Mouse (Mus musculus): Measurements from ENCODE around the gene Igfals. TPM values are rescaled to one million over a fixed set of nuclear protein-coding genes. Genes with fewer than 3 reads are reported as not detected.

The Igfals gene
- polyA plus RNA-seq (2015; fragmentation: Nextera tagmentation; extraction: Ambion mirVana), result 0.15 TPM in 1 of 2 replicates, not detected in the other

DNA sequence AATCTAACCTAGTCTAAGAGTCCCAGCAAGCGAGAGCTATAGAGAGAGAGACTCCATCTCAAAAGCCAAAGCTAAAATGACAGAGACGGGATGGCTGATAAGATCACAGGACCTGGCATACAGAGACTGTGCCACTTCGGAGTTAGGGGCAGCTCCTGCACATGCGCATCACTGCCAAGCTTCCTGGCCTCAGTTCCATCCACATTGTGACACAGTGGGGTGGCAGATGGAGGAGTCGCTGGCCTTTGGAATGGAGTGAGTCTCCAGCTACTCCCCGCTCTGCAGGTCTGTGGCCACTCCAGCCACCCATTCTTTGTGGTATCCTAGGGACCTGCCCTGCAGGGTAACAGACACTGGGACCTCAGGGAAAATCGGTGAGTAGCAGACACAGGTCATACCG is at the start of gene Igfals:
Gene Igfals, plus strand, starts transcription at position 222 of the 400 bp plus-strand sequence.
- peaks cover 20% of the 10 kb centered on the region for H3K36me3 ChIP-seq (ENCODE audit: control insufficient read depth, insufficient read depth, low read length)
- no peaks in the 10 kb centered on the region for H3K4me1 ChIP-seq (ENCODE audit: control insufficient read depth, insufficient read depth, low read depth, low read length)
- H3K9me3 ChIP-seq (ENCODE audit: control insufficient read depth, low read length), result no peaks in the 10 kb centered on the region
- 90% methylated on average over 8 of the region's 8 CpGs for WGBS
- no peak within 1 kb of the TSS for H3K4me3 ChIP-seq (ENCODE audit: low read length)
- H3K27me3 ChIP-seq (replicated peaks; ENCODE audit: control insufficient read depth, insufficient read depth, low read length), result no peaks in the 10 kb centered on the region
- no peak for ATAC-seq
- H3K27ac ChIP-seq (ENCODE audit: low read depth, low read length), result no peak within 1 kb of the TSS
- no peak within 1 kb of the TSS for H3K9ac ChIP-seq (ENCODE audit: low read depth, low read length)
- no peak within 1 kb of the TSS for H3K4me2 ChIP-seq (ENCODE audit: low read length)

DNA sequence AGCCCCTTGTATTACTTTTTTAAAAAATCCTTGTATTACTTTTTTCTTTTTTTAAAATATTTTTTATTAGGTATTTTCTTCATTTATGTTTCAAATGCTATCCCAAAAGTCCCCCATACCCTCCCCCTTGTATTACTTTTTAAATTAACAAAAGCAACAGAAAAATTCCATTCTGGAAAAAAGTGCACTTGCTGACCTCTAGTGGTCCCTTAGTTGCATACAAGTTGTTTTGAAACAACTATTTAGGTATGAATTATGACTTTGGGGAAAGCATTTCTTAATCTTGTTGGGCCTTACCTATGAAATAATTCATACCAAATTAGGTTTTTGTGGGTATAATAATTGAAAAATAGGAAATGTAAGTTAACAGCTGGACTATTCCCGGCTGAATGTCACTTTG is 48.3 kb upstream of the Igfals start:
- no peak overlapping the region for H3K4me3 ChIP-seq (ENCODE audit: low read length)
- ATAC-seq, result no peak
- no peaks in the 10 kb centered on the region for H3K9me3 ChIP-seq (ENCODE audit: control insufficient read depth, low read length)
- no peak overlapping the region for H3K27ac ChIP-seq (ENCODE audit: low read depth, low read length)
- H3K4me2 ChIP-seq (ENCODE audit: low read length), result no peak overlapping the region
- WGBS, result 33% methylated on average over 1 of the region's 1 CpGs
- peaks cover 3% of the 10 kb centered on the region for H3K27me3 ChIP-seq (replicated peaks; ENCODE audit: control insufficient read depth, insufficient read depth, low read length)
- no peaks in the 10 kb centered on the region for H3K36me3 ChIP-seq (ENCODE audit: control insufficient read depth, insufficient read depth, low read length)
- no peaks in the 10 kb centered on the region for H3K4me1 ChIP-seq (ENCODE audit: control insufficient read depth, insufficient read depth, low read depth, low read length)
- H3K9ac ChIP-seq (ENCODE audit: low read depth, low read length), result no peak overlapping the region

DNA sequence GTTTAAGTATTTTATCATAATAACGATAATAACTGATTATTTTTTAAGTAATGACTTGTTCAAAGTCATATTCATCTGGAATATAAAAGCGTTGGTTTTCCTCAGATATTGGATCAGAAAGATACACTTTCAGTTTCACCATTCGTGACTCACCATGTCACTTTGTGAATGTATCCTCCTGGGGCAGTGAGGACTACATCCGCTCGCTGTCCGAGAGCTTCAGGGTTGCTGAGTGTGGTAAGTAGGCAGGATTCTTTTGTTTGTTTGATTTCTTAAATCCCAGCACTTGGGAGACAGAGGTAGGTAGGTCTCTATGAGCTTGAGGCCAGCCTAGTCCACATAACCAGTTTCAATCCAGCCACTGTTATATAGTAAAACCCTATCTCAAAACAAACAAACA is 47.6 kb upstream of the Igfals start:
- WGBS, result 53% methylated on average over 6 of the region's 6 CpGs

DNA sequence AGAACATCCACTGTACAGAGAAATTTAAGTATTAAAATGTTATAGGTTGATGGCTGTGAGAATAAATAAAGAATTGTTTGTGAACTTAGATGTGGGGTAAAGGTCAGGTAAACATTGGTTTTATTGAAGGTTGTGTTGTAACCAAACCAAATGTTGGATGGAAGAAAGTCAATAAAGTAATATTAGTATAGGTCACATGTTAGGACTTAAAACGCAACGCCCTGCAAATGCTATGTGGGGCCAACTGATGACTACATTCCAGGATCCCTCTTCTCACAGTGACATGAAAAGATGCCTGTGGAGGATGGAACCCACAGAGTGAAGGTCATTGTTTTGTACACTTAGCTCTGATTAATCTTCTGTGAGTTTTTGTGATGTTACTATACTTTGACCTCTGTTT is 46.3 kb upstream of the Igfals start:
- Histone ChIP-seq H3K4me3 (ENCODE audit: low read length) (no peak overlapping the region), H3K4me2 (ENCODE audit: low read length) (no peak overlapping the region), H3K4me1 (ENCODE audit: control insufficient read depth, insufficient read depth, low read depth, low read length) (no peaks in the 10 kb centered on the region), H3K27ac (ENCODE audit: low read depth, low read length) (no peak overlapping the region), H3K9me3 (ENCODE audit: control insufficient read depth, low read length) (no peaks in the 10 kb centered on the region), H3K36me3 (ENCODE audit: control insufficient read depth, insufficient read depth, low read length) (no peaks in the 10 kb centered on the region), H3K9ac (ENCODE audit: low read depth, low read length) (no peak overlapping the region), H3K27me3 (replicated peaks; ENCODE audit: control insufficient read depth, insufficient read depth, low read length) (peaks cover 3% of the 10 kb centered on the region)
- 74% methylated on average over 2 of the region's 2 CpGs for WGBS
- ATAC-seq, result no peak

More for the DNA sequence above, 47.6 kb upstream of the Igfals start:
- no peaks in the 10 kb centered on the region for H3K36me3 ChIP-seq (ENCODE audit: control insufficient read depth, insufficient read depth, low read length)
- H3K4me3 ChIP-seq (ENCODE audit: low read length), result no peak overlapping the region
- H3K4me1 ChIP-seq (ENCODE audit: control insufficient read depth, insufficient read depth, low read depth, low read length), result no peaks in the 10 kb centered on the region
- H3K9ac ChIP-seq (ENCODE audit: low read depth, low read length), result no peak overlapping the region
- H3K4me2 ChIP-seq (ENCODE audit: low read length), result no peak overlapping the region
- H3K27me3 ChIP-seq (replicated peaks; ENCODE audit: control insufficient read depth, insufficient read depth, low read length), result peaks cover 3% of the 10 kb centered on the region
- no peak for ATAC-seq
- no peak overlapping the region for H3K27ac ChIP-seq (ENCODE audit: low read depth, low read length)
- no peaks in the 10 kb centered on the region for H3K9me3 ChIP-seq (ENCODE audit: control insufficient read depth, low read length)

DNA sequence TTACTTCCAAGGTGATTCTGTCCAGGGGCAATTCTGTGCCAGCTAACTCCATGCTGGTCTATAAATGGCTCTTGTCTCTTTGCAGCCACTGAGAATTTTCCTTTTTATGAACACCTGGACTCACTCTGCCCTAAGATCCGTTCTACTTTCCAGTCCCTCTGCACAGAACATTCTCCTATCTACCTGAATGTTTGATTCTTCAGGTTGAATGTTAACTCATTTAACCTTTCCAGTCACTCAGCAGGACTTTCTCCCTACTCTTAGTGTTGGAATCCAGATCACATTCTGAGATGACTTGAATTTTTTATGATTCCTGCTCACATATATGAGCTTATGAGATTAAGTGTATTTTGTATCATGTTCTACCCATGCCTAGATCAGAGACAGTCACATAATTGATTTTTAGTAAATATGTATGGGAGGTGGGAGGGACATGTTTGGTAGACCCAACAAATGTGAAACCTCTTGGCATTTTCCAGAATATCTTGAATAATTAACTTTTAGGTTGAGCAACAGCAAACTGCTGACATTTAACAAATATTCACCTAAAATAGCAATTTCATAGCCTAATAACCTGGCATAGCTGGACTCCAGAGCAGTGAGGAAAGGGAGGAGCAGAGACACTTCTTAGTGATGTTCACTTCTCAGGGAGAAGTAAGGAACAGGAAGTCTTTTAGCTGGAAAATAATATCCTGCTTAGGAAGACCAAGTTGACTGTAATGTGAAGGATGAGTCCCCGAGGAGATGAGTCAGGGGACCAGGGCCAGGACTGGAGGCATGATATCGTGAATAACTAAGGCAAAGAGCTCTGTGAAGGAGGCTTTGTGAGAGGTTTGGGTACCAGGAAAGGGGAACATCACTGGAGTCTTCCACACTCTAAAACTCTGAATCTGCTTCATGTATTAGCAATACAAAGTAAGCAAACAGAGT is 44.2 kb upstream of the Igfals start:
- no peak overlapping the region for H3K4me2 ChIP-seq (ENCODE audit: low read length)
- no peak overlapping the region for H3K9ac ChIP-seq (ENCODE audit: low read depth, low read length)
- no peaks in the 10 kb centered on the region for H3K4me1 ChIP-seq (ENCODE audit: control insufficient read depth, insufficient read depth, low read depth, low read length)
- no peak overlapping the region for H3K27ac ChIP-seq (ENCODE audit: low read depth, low read length)
- no peak overlapping the region for H3K4me3 ChIP-seq (ENCODE audit: low read length)
- 50% methylated on average over 3 of the region's 3 CpGs for WGBS
- no peak for ATAC-seq
- no peaks in the 10 kb centered on the region for H3K9me3 ChIP-seq (ENCODE audit: control insufficient read depth, low read length)
- H3K36me3 ChIP-seq (ENCODE audit: control insufficient read depth, insufficient read depth, low read length), result no peaks in the 10 kb centered on the region
- H3K27me3 ChIP-seq (replicated peaks; ENCODE audit: control insufficient read depth, insufficient read depth, low read length), result peaks cover 3% of the 10 kb centered on the region

DNA sequence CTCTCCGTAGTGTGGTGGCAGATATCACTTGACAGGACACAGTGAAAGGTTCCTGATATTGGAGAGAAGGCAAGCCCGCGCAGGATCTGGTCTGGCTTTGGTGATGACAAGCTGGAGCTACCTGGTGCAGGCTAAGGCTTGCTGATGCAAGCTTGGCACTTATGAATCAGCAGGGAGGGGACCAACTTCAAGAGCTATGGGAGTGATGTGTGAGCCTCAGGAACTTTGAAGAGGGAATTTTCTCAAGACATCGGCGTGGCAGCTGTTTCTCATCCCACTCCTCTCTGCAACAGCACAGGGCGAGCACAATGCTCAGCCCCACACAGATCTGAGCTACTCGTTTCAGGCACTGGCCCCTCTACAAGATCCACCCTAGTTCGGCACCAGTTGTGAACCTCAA is 26.0 kb upstream of the Igfals start, which contains the start of gene Hagh:
Gene Hagh, plus strand, starts transcription at position 302 of the 400 bp plus-strand sequence.
- H3K4me3 ChIP-seq (ENCODE audit: low read length), result no peak within 1 kb of the TSS
- H3K9me3 ChIP-seq (ENCODE audit: control insufficient read depth, low read length), result no peaks in the 10 kb centered on the region
- peaks cover 12% of the 10 kb centered on the region for H3K27me3 ChIP-seq (replicated peaks; ENCODE audit: control insufficient read depth, insufficient read depth, low read length)
- H3K9ac ChIP-seq (ENCODE audit: low read depth, low read length), result no peak within 1 kb of the TSS
- H3K27ac ChIP-seq (ENCODE audit: low read depth, low read length), result no peak within 1 kb of the TSS
- ATAC-seq, result no peak
- H3K4me2 ChIP-seq (ENCODE audit: low read length), result no peak within 1 kb of the TSS
- 77% methylated on average over 8 of the region's 8 CpGs for WGBS
- H3K4me1 ChIP-seq (ENCODE audit: control insufficient read depth, insufficient read depth, low read depth, low read length), result no peaks in the 10 kb centered on the region
- no peaks in the 10 kb centered on the region for H3K36me3 ChIP-seq (ENCODE audit: control insufficient read depth, insufficient read depth, low read length)

DNA sequence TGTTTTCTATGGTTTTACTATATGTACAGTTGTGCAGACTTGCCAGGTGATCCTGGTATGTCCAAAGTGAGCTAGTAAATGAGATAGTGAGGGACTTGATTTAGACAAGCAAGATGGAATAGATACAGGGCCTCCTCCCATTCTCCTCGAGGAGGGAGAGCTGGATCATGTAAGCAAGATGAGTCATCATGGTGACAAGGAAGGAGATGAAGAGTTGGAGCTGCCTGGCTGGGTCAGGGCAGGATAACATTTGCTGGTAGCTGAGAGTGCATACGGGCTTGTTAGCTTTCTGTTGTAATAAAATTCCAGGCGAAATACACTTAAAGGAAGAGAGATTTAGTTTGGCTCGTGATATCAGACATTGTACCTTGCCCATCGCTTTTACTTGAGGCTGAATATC is 25.5 kb upstream of the Igfals start:
- no peaks in the 10 kb centered on the region for H3K4me1 ChIP-seq (ENCODE audit: control insufficient read depth, insufficient read depth, low read depth, low read length)
- no peak overlapping the region for H3K9ac ChIP-seq (ENCODE audit: low read depth, low read length)
- no peaks in the 10 kb centered on the region for H3K9me3 ChIP-seq (ENCODE audit: control insufficient read depth, low read length)
- no peaks in the 10 kb centered on the region for H3K36me3 ChIP-seq (ENCODE audit: control insufficient read depth, insufficient read depth, low read length)
- peaks cover 12% of the 10 kb centered on the region for H3K27me3 ChIP-seq (replicated peaks; ENCODE audit: control insufficient read depth, insufficient read depth, low read length)
- ATAC-seq, result no peak
- H3K4me3 ChIP-seq (ENCODE audit: low read length), result no peak overlapping the region
- WGBS, result 70% methylated on average over 5 of the region's 5 CpGs
- no peak overlapping the region for H3K27ac ChIP-seq (ENCODE audit: low read depth, low read length)
- no peak overlapping the region for H3K4me2 ChIP-seq (ENCODE audit: low read length)

DNA sequence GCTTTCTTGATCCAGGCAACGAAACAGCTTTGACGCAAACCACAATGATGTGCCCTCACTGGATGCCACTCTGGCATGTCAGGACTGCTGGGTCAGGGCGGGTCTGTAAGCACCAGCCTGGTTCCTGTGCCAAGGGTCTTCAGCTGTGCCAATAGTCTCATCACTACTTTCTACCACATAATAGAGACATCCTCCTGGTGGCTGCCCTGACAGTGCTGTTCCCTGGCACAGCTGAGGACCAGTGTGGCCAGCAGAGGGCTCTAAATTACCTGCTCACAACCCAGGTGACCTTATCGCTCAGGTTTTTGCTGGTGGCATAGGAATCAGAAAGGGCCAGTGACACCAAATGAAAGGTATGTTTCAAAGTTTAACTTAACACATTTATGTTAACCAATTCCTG is 24.7 kb upstream of the Igfals start:
- ATAC-seq, result no peak
- H3K27ac ChIP-seq (ENCODE audit: low read depth, low read length), result no peak overlapping the region
- no peaks in the 10 kb centered on the region for H3K36me3 ChIP-seq (ENCODE audit: control insufficient read depth, insufficient read depth, low read length)
- H3K9ac ChIP-seq (ENCODE audit: low read depth, low read length), result no peak overlapping the region
- no peaks in the 10 kb centered on the region for H3K4me1 ChIP-seq (ENCODE audit: control insufficient read depth, insufficient read depth, low read depth, low read length)
- no peak overlapping the region for H3K4me3 ChIP-seq (ENCODE audit: low read length)
- 53% methylated on average over 4 of the region's 4 CpGs for WGBS
- H3K4me2 ChIP-seq (ENCODE audit: low read length), result no peak overlapping the region
- H3K9me3 ChIP-seq (ENCODE audit: control insufficient read depth, low read length), result no peaks in the 10 kb centered on the region
- peaks cover 9% of the 10 kb centered on the region for H3K27me3 ChIP-seq (replicated peaks; ENCODE audit: control insufficient read depth, insufficient read depth, low read length)

DNA sequence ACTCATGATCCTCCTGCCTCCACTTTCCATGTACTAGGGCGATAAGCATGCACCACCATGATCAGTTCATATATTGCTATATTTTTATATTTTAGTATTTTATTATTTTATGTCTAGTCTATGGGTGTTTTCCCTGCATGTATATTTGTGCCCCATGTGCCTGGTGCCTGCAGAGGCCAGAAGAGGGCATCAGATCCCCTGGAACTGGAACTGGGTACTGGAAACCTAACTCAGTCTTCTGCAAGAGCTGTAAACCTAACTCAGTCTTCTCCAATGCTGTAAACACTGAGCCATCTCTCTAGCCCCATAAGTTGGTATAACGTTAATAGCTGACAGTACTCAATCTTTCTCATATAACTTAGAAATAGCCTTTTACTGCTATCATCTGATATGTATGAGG is 23.2 kb upstream of the Igfals start:
- H3K4me3 ChIP-seq (ENCODE audit: low read length), result no peak overlapping the region
- no peak overlapping the region for H3K4me2 ChIP-seq (ENCODE audit: low read length)
- no peaks in the 10 kb centered on the region for H3K9me3 ChIP-seq (ENCODE audit: control insufficient read depth, low read length)
- peaks cover 7% of the 10 kb centered on the region for H3K27me3 ChIP-seq (replicated peaks; ENCODE audit: control insufficient read depth, insufficient read depth, low read length)
- 66% methylated on average over 2 of the region's 2 CpGs for WGBS
- no peaks in the 10 kb centered on the region for H3K36me3 ChIP-seq (ENCODE audit: control insufficient read depth, insufficient read depth, low read length)
- no peak overlapping the region for H3K27ac ChIP-seq (ENCODE audit: low read depth, low read length)
- H3K9ac ChIP-seq (ENCODE audit: low read depth, low read length), result no peak overlapping the region
- H3K4me1 ChIP-seq (ENCODE audit: control insufficient read depth, insufficient read depth, low read depth, low read length), result no peaks in the 10 kb centered on the region
- ATAC-seq, result no peak

Data from hindbrain, embryonic 16.5 days (tissue).